Mouse (Mus musculus) urinary bladder, postnatal 14 days (tissue): ENCODE measurements around the gene Nhsl1.

Experiments
- DNase-seq: peaks from one replicate; pipeline ENCODE4 v3.0.0; 2021; ENCODE audit warnings: low spot score

The Nhsl1 gene

GRCm38 (mm10) chr10:18400089-18400644, 81.4 kb downstream of the Nhsl1 start:
- DNase-seq, result no peak

- DNase-seq, result no peak
These were observed 82.2 kb downstream of the Nhsl1 start for GRCm38 (mm10) chr10:18400998-18401397.

GRCm38 (mm10) chr10:18403992-18404391, 85.2 kb downstream of the Nhsl1 start:
- no peak for DNase-seq

- no peak for DNase-seq
These were observed 85.9 kb downstream of the Nhsl1 start for GRCm38 (mm10) chr10:18404679-18405078.

GRCm38 (mm10) chr10:18407062-18407830, 88.5 kb downstream of the Nhsl1 start:
- DNase-seq, result peak; percentile 86

- no peak for DNase-seq
These were observed 89.3 kb downstream of the Nhsl1 start for GRCm38 (mm10) chr10:18408128-18408527.

GRCm38 (mm10) chr10:18408635-18409034, 89.8 kb downstream of the Nhsl1 start:
- no peak for DNase-seq

GRCm38 (mm10) chr10:18409068-18409467, 90.3 kb downstream of the Nhsl1 start:
- no peak for DNase-seq

GRCm38 (mm10) chr10:18411266-18411665, 92.5 kb downstream of the Nhsl1 start:
- no peak for DNase-seq

- no peak for DNase-seq
These were observed 97.2 kb downstream of the Nhsl1 start for GRCm38 (mm10) chr10:18415946-18416345.

- no peak for DNase-seq
These were observed 99.4 kb downstream of the Nhsl1 start for GRCm38 (mm10) chr10:18418160-18418559.

- no peak for DNase-seq
These were observed 100.7 kb downstream of the Nhsl1 start for GRCm38 (mm10) chr10:18419508-18419907.

GRCm38 (mm10) chr10:18420259-18421000, 101.6 kb downstream of the Nhsl1 start:
- DNase-seq, result no peak

- DNase-seq, result no peak
These were observed 104.2 kb downstream of the Nhsl1 start for GRCm38 (mm10) chr10:18422968-18423367.

GRCm38 (mm10) chr10:18423557-18423956, 104.8 kb downstream of the Nhsl1 start:
- no peak for DNase-seq

GRCm38 (mm10) chr10:18427866-18428265, 109.1 kb downstream of the Nhsl1 start:
- peak; percentile 52 for DNase-seq

GRCm38 (mm10) chr10:18429533-18429932, 110.7 kb downstream of the Nhsl1 start:
- DNase-seq, result no peak

- DNase-seq, result no peak
These were observed 111.4 kb downstream of the Nhsl1 start for GRCm38 (mm10) chr10:18430141-18430540.

- DNase-seq, result peak; percentile 81
These were observed 112.2 kb downstream of the Nhsl1 start for GRCm38 (mm10) chr10:18430973-18431372.

GRCm38 (mm10) chr10:18431546-18431945, 112.8 kb downstream of the Nhsl1 start:
- no peak for DNase-seq

- no peak for DNase-seq
These were observed 116.7 kb downstream of the Nhsl1 start for GRCm38 (mm10) chr10:18435454-18435853.

GRCm38 (mm10) chr10:18435938-18436337, 117.2 kb downstream of the Nhsl1 start:
- no peak for DNase-seq

- DNase-seq, result no peak
These were observed 118.8 kb downstream of the Nhsl1 start for GRCm38 (mm10) chr10:18437584-18437983.
